Mouse (Mus musculus): Measurements from ENCODE around the gene Zfp276.

Gene Zfp276

GRCm38 (mm10) chr8:123234918-123235519 is 19.0 kb upstream of the Zfp276 start:
- ChIA-PET CTCF (interaction anchor here in 3 of 4 experiments (0.5 to 3.5 kb wide), 8 partner anchors 11 to 172 kb away, joined by 3 to 19 read pairs (median 6); partner anchors contain the start of genes Chmp1a (in 2 of the 3), Spata33 (in 2 of the 3) and Mc1r (in 1 of the 3)), POLR2A (interaction anchor here (0.5 to 9.1 kb wide), 35 partner anchors 9 to 711 kb away, joined by 3 to 53 read pairs (median 5); partner anchors contain the start of genes Vps9d1 (in 3 of the 4), Zfp276 (in 3 of the 4), Cdk10 (in 2 of the 4) and Chmp1a (in 2 of the 4))

GRCm38 (mm10) chr8:123235520-123236497 is 18.2 kb upstream of the Zfp276 start, which contains the start of gene Spata2l:
TSS of gene Spata2l (minus strand) at chr8:123236233.
- POLR2A ChIA-PET = interaction anchor here (0.5 to 9.1 kb wide), 55 partner anchors 9 to 932 kb away, joined by 3 to 53 read pairs (median 4); partner anchors contain the start of genes Vps9d1 (in 4 of the 4), Zfp276 (in 4 of the 4), Chmp1a (in 3 of the 4) and Spata33 (in 3 of the 4)
- CTCF ChIA-PET = interaction anchor here (0.5 to 2.0 kb wide), 24 partner anchors 9 to 1624 kb away, joined by 3 to 9 read pairs (median 4); partner anchors contain the start of genes Chmp1a (in 3 of the 4), Spata33 (in 3 of the 4), Mc1r (in 2 of the 4) and Cdk10 (in 1 of the 4)

DNA sequence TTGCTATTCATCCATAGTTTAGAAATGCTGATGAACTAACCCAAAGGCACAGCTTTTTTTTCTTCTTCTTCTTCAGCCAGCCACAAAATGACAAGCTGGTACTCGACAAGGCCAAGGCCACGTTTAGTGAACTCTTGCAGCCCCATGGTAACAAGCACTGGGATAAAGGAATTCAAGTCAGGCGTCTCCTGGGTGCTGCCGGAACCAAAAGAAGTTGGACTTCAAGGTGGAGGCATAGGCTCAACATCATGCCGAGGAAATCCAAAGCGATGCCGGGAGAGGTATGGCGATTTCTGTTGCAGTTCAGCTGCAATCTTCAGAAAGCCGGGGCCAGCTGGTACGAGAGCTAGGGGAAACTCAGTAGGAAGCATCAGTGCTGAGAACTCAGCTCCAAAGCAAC is 14.6 kb upstream of the Zfp276 start:
- CTCF ChIA-PET = interaction anchor here in 3 of 4 experiments (0.5 to 0.7 kb wide), 6 partner anchors 7 to 902 kb away, joined by 3 to 9 read pairs (median 5); no protein-coding TSS in a partner anchor
- POLR2A ChIA-PET = interaction anchor here in 2 of 4 experiments (1.0 to 9.1 kb wide), 8 partner anchors 11 to 134 kb away, joined by 3 to 46 read pairs (median 3); partner anchors contain the start of genes Vps9d1 (in 2 of the 2), Zfp276 (in 2 of the 2), Chmp1a (in 1 of the 2) and Spata33 (in 1 of the 2)

DNA sequence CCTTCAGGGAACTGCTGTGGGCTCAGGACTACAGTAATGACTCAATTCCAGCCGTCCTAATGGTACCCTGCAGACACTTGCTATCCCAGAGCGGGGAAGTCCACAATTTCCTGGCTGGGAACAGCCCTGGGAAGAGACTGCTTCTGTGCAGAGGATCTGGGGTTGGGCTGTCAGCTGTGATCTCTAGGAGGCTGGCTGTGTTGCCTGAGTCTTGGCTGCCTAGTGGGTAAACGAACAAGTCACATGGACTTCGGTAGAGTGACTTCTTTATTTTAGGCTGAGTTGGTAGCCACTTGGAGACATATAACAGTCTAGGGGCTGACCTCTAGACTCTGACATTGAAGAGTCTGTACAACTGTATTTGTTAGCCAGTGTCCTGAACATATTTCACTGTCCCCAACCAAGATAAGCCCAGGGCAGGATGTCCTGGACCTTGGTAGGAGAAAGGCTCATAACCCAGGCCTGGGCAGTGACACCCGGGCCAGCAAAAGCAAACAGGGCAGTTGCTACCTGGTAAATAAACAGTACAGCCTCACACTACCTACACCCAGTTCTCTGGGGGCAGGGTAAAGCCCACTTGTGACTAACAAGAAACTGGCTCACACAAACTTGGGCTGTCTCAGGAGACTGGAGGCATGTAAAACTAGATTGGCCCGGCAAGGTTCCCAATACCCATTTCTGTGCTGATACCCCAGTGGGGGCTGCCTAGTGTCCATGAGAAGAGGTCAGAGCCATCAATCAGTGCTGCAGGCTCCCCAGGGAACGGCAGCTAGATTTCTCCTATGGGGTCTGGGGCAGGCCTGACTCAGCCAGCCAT is 11.7 kb upstream of the Zfp276 start:
- CTCF ChIA-PET = no interaction called here
- POLR2A ChIA-PET = interaction anchor here in 2 of 4 experiments (0.8 to 4.7 kb wide), 3 partner anchors 12 to 139 kb away, joined by 3 to 26 read pairs (median 3); partner anchors contain the start of genes Vps9d1 (in 1 of the 2) and Zfp276 (in 1 of the 2)

- POLR2A ChIA-PET = interaction anchor here in 2 of 4 experiments (0.6 to 6.7 kb wide), 5 partner anchors 9 to 213 kb away, joined by 3 to 53 read pairs (median 4); partner anchors contain the start of genes Spata2l (in 1 of the 2), Vps9d1 (in 1 of the 2) and Zfp276 (in 1 of the 2)
- CTCF ChIA-PET = interaction anchor here in 2 of 4 experiments (0.6 to 1.1 kb wide), 4 partner anchors 9 to 143 kb away, joined by 3 to 4 read pairs (median 4); no protein-coding TSS in a partner anchor
Measured at GRCm38 (mm10) chr8:123243053-123243452, 10.9 kb upstream of the Zfp276 start.

GRCm38 (mm10) chr8:123244382-123244781 is 9.6 kb upstream of the Zfp276 start:
- ChIA-PET CTCF (no interaction called here), POLR2A (interaction anchor here (0.6 to 6.7 kb wide), 7 partner anchors 8 to 1457 kb away, joined by 3 to 53 read pairs (median 4); partner anchors contain the start of genes Spata2l (in 2 of the 4), Vps9d1 (in 1 of the 4) and Zfp276 (in 1 of the 4))

DNA sequence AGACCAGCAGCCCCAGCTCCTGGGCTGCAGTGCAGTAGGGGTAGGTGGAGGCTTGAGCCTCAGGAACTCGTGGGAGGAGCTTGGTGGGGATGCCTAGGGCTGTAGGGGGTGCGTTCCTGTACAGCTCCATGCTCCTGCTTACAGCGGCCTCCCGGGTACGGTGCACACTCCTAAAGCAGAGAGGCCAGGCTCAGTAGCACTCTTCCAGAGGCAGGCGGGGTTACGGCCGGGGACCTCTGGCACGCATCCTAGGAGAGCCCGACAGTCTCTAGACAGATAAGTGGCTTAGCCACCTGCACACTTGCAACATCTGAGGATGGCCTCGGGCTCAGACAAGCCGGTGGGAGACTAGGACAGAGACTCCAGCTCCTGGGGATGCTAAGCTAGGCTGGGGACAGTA is 8.5 kb upstream of the Zfp276 start:
- ChIA-PET CTCF (interaction anchor here in 3 of 4 experiments (0.6 to 1.9 kb wide), 5 partner anchors 12 to 162 kb away, joined by 3 to 7 read pairs (median 4); partner anchors contain the start of gene Mc1r (in 1 of the 3)), POLR2A (interaction anchor here in 3 of 4 experiments (0.6 to 6.7 kb wide), 19 partner anchors 8 to 203 kb away, joined by 3 to 53 read pairs (median 4); partner anchors contain the start of genes Spata2l (in 3 of the 3), Cdk10 (in 2 of the 3), Chmp1a (in 2 of the 3) and Spata33 (in 2 of the 3))

DNA sequence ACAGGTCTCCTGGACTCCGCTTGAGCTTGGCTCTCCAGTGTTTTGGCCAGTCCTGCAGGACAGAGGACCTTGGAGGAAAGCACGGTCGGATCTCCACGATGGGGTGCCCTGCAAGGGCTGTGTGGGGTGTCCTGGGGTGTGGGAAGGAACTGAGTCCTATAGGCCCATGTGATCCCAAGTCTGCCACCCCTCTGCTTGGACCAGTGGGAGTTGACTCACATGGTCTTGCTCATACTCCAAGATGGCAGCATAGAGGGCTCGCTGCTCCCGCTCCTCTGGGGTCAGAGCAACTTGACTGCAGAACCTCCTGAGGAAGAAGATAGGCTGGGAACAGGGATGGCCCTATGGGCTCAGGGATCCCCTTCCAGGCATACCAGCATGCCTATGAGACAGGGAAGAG is 6.2 kb upstream of the Zfp276 start:
- POLR2A ChIA-PET = interaction anchor here in 1 of 4 experiments (1.3 to 6.7 kb wide), 5 partner anchors 10 to 36 kb away, joined by 3 to 53 read pairs (median 5); partner anchors contain the start of genes Chmp1a, Spata2l and Spata33
- CTCF ChIA-PET = interaction anchor here in 2 of 4 experiments (1.1 to 1.3 kb wide), 2 partner anchors 14 to 42 kb away, joined by 3 read pairs; no protein-coding TSS in a partner anchor

- CTCF ChIA-PET = interaction anchor here in 2 of 4 experiments (1.1 to 1.3 kb wide), 2 partner anchors 15 to 42 kb away, joined by 3 read pairs; no protein-coding TSS in a partner anchor
Measured at GRCm38 (mm10) chr8:123248596-123248995, 5.4 kb upstream of the Zfp276 start.

GRCm38 (mm10) chr8:123250940-123251339 is 3.1 kb upstream of the Zfp276 start:
- CTCF ChIA-PET = no interaction called here

More at GRCm38 (mm10) chr8:123248596-123248995, 5.4 kb upstream of the Zfp276 start:
- POLR2A ChIA-PET = interaction anchor here in 1 of 4 experiments (1.1 to 6.7 kb wide), 2 partner anchors 15 to 23 kb away, joined by 4 to 53 read pairs; partner anchors contain the start of gene Spata2l

DNA sequence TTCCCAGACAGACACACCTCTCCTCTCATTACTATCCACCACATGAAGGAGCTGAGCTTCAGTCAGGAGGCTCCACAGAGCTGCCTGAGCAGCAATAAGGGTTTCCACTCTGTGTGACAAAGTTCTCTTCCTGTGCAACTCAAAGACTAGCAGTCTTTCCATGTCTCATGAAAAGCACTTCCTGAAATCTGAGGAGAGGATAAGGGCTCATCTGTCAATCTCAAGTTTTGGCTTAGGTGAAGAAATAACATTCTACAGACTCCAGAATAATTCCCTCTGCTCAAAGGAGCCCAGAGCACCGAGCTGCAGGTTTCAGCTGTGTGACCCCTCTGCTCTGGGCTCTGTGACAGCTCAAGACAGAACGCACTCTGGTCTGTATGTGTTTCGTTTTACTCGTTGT is 1.1 kb upstream of the Zfp276 start:
- CTCF ChIA-PET = interaction anchor here in 2 of 4 experiments (0.5 to 0.6 kb wide), 2 partner anchors 70 kb away, joined by 3 to 19 read pairs; no protein-coding TSS in a partner anchor
- POLR2A ChIA-PET = interaction anchor here in 2 of 4 experiments (0.7 to 5.9 kb wide), 13 partner anchors 8 to 207 kb away, joined by 3 to 46 read pairs (median 5); partner anchors contain the start of genes Spata2l (in 2 of the 2), Cdk10 (in 1 of the 2), Chmp1a (in 1 of the 2) and Spata33 (in 1 of the 2)

More at GRCm38 (mm10) chr8:123250940-123251339, 3.1 kb upstream of the Zfp276 start:
- POLR2A ChIA-PET = interaction anchor here in 2 of 4 experiments (1.2 to 1.5 kb wide), 3 partner anchors 13 to 29 kb away, joined by 3 read pairs; no protein-coding TSS in a partner anchor

DNA sequence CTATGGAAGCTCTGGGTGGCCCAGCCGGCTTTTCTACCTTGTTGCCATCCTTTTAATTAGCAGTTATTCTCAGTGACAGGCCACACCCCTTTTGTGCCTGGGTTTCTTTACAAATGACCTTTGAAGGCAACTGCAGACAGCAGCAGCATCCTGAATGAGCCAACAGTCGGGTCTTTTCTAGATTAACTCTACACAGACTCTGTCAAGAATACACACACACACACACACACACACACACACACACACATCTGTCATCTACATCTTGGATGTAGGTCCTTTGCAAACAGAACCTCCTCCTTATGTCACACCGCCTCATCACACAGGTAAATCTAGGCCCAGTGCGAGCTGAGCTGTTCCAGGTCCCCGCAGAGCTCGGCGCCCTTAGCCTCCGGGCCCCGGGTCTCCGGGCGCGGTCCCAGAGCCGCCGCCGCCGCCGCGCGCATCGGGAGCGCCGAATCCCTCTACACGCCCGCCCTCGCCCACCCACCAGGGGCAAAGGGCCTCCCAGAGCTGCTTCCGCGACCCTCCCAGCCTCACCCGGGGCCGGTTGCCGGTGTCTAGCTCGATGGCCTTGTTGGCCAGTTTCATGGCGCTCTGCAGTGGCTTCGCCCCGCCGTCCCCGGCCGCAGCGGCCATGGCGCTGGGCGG is 420 bp upstream of the Zfp276 start:
- CTCF ChIA-PET = interaction anchor here in 3 of 4 experiments (0.5 to 1.4 kb wide), 9 partner anchors 18 to 189 kb away, joined by 3 to 19 read pairs (median 3); partner anchors contain the start of gene Mc1r (in 1 of the 3)
- POLR2A ChIA-PET = interaction anchor here (0.6 to 5.9 kb wide), 27 partner anchors 9 to 208 kb away, joined by 3 to 46 read pairs (median 4); partner anchors contain the start of genes Spata2l (in 4 of the 4), Cdk10 (in 1 of the 4), Chmp1a (in 1 of the 4) and Spata33 (in 1 of the 4)

DNA sequence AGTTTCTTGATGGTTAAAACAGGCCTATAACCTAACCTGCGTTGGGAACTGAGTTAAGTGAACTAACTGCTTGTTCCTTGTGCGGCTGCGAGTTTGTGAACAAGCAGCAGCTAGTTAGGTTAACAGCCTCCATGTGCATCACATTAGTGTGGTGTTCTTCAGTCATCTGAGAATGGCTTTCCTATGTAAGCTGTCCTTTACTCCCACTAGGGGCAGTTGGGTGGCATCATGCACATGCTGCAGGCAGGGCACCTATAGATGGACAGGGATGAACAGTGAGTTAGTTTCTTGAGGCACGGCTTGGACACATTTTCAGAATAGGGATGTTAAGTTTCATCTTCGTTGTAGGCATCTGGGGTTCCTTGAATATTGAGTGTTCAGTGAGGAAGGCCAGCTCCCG is 1.2 kb downstream of the Zfp276 start:
- ChIA-PET CTCF (interaction anchor here in 3 of 4 experiments (0.6 to 1.7 kb wide), 5 partner anchors 21 to 1356 kb away, joined by 3 to 5 read pairs (median 5); no protein-coding TSS in a partner anchor), POLR2A (interaction anchor here in 3 of 4 experiments (0.6 to 5.9 kb wide), 24 partner anchors 8 to 962 kb away, joined by 3 to 46 read pairs (median 4); partner anchors contain the start of genes Chmp1a (in 2 of the 3), Spata2l (in 2 of the 3), Spata33 (in 2 of the 3) and Cdk10 (in 1 of the 3))

DNA sequence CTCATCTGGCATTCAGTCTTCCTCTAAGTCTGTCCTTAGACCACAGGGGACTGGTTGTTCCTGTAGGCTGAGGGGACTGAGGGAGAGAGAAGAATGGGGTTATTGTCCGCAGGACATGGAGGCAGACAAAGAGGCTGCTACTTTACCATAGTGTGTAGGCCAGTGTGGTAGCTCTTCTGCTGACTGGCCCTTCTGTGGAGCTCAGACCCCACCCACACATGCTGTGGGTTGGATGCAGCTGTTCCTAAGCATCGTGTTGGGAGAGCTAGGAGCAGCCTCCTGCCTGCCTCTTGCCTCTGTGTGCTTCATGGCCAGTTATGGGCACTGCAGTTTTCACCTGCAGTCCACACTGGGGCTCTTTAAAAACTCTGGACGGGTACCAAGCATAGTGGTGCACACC is 3.1 kb downstream of the Zfp276 start:
- POLR2A ChIA-PET = interaction anchor here in 2 of 4 experiments (0.7 to 5.9 kb wide), 5 partner anchors 8 to 33 kb away, joined by 3 to 44 read pairs (median 3); partner anchors contain the start of genes Cdk10 (in 1 of the 2) and Spata2l (in 1 of the 2)
- CTCF ChIA-PET = interaction anchor here in 1 of 4 experiments (0.6 to 0.8 kb wide), 2 partner anchors 33 to 172 kb away, joined by 3 read pairs; no protein-coding TSS in a partner anchor

DNA sequence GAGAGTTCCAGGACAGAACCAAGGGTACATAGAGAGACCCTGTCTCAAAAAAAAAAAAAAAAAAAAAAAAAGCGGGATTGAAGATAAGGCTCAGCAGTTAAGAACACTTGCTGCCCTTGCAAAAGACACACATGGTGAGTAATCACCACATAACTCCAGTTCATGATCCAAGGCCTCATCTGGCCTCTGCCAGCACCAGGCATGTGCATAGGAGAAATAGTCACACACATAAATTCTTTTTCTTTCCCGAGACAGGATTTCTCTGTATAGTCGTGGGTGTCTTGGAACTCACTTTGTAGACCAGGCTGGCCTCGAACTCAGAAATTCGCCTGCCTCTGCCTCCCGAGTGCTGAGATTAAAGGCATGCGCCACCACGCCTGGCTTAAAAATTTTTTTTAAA is 3.6 kb downstream of the Zfp276 start:
- ChIA-PET CTCF (interaction anchor here in 1 of 4 experiments (0.6 to 0.8 kb wide), 2 partner anchors 32 to 172 kb away, joined by 3 read pairs; no protein-coding TSS in a partner anchor), POLR2A (interaction anchor here in 2 of 4 experiments (0.7 to 5.9 kb wide), 5 partner anchors 8 to 25 kb away, joined by 3 to 44 read pairs (median 4); partner anchors contain the start of gene Spata2l (in 1 of the 2))

Measured in embryonic stem cell, embryonic (primary cell).